Mouse (Mus musculus) lung, adult 2 months (tissue): ENCODE measurements around the gene Pitpnm1.

Source experiments
- CTCF ChIP-seq: fragments of 200-500 bp; IDR thresholded peaks from 2 replicates; pipeline ENCODE4 v1.5.1; 2011; ENCODE audit warnings: mild to moderate bottlenecking, low read length, control low read depth; ENCODE audit not compliant: insufficient read depth
- POLR2A ChIP-seq: fragments of 200-500 bp; IDR thresholded peaks from 2 replicates; pipeline ENCODE4 v1.6.1; 2011; ENCODE audit warnings: low read depth, mild to moderate bottlenecking, control low read depth, low read length, borderline replicate concordance; ENCODE audit errors: extremely low read depth

DNA sequence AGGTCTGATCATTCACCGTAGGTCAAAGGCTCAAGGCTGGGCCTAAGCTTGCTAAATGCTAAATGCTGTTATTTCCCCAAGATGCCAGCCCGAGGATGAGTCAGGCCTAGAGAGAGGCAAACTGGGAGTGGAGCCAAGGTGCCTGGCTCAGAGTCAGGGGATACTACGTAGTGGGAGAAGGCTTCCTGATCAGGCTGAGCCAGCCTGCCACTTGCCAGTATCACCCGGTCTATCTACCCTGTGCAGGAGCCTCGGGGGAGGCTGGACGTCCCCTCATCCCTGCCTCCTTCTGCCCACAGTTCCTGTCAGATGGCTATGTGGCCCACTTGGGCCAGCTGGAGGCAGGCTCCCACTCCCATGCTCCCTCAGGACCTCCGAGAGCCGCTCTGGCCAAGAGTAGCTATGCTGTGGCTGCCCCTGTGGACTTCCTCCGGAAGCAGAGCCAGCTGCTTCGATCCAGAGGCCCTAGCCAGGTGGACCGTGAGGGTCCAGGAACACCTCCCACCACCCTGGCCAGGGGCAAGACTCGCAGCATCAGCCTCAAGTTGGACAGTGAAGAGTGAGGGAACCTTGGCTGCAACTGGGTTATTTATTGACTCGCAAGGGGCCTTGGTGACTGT lies 13.5 kb downstream of the Pitpnm1 start:
- TF ChIP-seq CTCF (no peak), POLR2A (peak; percentile 36; the same call in 1 of the 2 replicates)
